Mouse (Mus musculus) lung, adult 2 months (tissue): Measurements from ENCODE around the gene Khk. TPM values are rescaled to one million over a fixed set of nuclear protein-coding genes. Genes with fewer than 3 reads are reported as not detected.
A peak's percentile ranks its signal among the peaks of the same experiment; 100 is the strongest.
"Not testable (repeated sequence)": the region's sequence is repeated elsewhere in the genome, so short reads cannot be mapped to it uniquely, and the experiment has no call there.

Experiments used
- DNase-seq: peaks from one replicate; pipeline ENCODE4 v3.0.0; 2022
- H3K4me1 ChIP-seq: fragments of 200-500 bp; 2 replicates; pipeline ENCODE4 v1.6.1; 2011; ENCODE audit warnings: low read length; ENCODE audit not compliant: control insufficient read depth, insufficient read depth
- H3K4me3 ChIP-seq: fragments of 200-500 bp; replicated peaks from 2 replicates; pipeline ENCODE3; 2011; ENCODE audit warnings: low read depth, mild to moderate bottlenecking, control low read depth, low read length; ENCODE audit errors: extremely low read depth
- CTCF ChIP-seq: fragments of 200-500 bp; IDR thresholded peaks from 2 replicates; pipeline ENCODE4 v1.5.1; 2011; ENCODE audit warnings: mild to moderate bottlenecking, low read length, control low read depth; ENCODE audit not compliant: insufficient read depth
- POLR2A ChIP-seq: fragments of 200-500 bp; IDR thresholded peaks from 2 replicates; pipeline ENCODE4 v1.6.1; 2011; ENCODE audit warnings: low read depth, mild to moderate bottlenecking, control low read depth, low read length, borderline replicate concordance; ENCODE audit errors: extremely low read depth
- WGBS: fragments of 180-500 bp; shearing (Covaris S2); methylation state at CpG from one replicate; pipeline ENCODE4 v1.1.7; 2018; 5-methylcytosine and 5-hydroxymethylcytosine counted together
- polyA plus RNA-seq: library from polyadenylated mRNA; depleted of rRNA; stranded (reverse); fragments of >200 nt; gene quantifications from 2 replicates; pipeline ENCODE4 v1.2.3, GENCODE M21; 2012; rRNA removed

Gene Khk
- polyA plus RNA-seq, result 39.0 and 46.6 TPM in 2 replicates

DNA sequence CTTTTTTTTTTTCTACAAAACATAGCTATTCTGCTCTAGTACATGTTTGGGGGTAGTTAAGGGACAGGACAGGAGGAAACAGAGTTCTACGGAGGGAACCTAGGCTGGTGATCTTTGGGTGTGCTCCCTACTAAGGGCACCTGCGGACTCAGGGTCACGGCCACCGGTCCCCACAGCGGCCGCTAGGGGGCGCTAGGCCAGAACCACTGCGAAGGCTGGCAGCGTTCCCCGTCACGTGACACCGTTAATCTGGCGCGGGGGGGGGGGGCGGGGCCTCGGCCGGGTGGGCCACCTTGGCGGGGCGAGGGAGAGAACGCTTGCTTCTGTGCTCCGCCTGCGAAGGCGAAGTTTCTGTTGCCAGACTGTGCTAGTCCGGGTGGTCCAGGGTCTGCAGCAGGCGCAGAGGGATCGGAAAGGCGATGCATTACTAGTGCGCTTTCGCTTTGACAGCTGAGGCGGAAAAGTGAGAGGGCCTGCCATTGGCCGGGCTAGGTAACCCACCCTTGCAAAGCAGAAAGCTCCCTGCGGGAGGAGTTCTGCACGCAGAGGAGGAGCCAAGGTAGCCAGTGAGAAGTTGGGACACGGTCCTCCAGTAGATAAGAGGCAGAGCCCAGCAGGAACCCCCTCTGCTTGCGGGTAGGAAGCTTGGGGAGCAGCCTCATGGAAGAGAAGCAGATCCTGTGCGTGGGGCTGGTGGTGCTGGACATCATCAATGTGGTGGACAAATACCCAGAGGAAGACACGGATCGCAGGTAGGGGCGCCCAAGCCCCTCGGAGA, at the start of gene Khk:
Gene Khk (plus strand): TSS at position 176 of the 778 bp plus-strand sequence.
- peak; percentile 64 for TF ChIP-seq CTCF
- peak; percentile 73; the same call in 1 of the 2 replicates for TF ChIP-seq POLR2A

DNA sequence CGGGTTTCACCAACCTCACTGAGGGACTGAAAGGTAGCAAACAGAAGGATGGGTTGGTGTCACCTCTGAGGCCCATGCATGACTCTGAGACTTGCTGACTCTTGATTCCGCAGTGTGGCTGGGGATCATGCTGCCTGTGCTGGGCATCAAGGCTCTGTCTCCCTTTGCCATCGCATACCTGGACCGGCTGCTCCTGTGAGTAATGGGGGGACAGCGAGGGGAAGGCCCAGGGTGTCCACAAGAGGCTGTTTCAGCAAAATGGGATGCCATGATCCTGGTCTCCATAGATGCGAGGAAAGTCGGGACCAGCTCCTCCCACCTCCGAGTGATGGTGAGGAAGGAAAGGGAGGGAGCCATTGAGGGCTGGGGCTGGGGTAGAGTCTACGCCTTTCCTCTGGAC, 48.7 kb upstream of the Khk start:
- TF ChIP-seq POLR2A, result no peak
- no peak for TF ChIP-seq CTCF
- peaks cover 7% of the 10 kb centered on the region for H3K4me1 ChIP-seq
- 90% methylated on average over 9 of the region's 9 CpGs for WGBS
- H3K4me3 ChIP-seq, result no peak overlapping the region
- DNase-seq, result no peak

More for the DNA sequence above, at the start of gene Khk:
- 1% methylated on average over 40 of the region's 40 CpGs for WGBS
- peak; percentile 90 for DNase-seq
- Histone ChIP-seq H3K4me1 (peaks cover 8% of the 10 kb centered on the region), H3K4me3 (peak within 1 kb of the TSS; percentile 91)

DNA sequence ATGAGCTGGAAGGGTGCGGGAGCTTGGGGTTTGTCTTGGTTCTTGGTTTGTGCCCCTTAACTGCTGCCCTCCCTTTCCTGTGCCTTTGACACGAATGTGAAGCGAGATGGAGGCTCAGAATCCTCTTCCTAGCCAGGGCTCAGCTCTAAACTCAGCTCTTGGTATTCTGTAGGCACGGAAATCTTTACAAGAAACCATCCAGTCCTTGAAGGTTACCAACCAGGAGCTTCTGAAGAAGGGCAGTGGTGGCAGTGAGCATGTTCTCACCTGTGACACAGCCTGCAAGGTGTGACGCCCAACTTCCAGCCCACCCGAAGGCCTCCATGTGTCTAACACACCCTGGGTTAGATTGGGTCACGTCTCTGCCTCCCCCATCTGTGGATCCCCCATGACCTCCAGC, 46.9 kb upstream of the Khk start:
- H3K4me1 ChIP-seq, result peaks cover 4% of the 10 kb centered on the region
- WGBS, result 88% methylated on average over 7 of the region's 7 CpGs
- TF ChIP-seq CTCF, result no peak
- TF ChIP-seq POLR2A, result no peak
- no peak for DNase-seq
- no peak overlapping the region for H3K4me3 ChIP-seq

DNA sequence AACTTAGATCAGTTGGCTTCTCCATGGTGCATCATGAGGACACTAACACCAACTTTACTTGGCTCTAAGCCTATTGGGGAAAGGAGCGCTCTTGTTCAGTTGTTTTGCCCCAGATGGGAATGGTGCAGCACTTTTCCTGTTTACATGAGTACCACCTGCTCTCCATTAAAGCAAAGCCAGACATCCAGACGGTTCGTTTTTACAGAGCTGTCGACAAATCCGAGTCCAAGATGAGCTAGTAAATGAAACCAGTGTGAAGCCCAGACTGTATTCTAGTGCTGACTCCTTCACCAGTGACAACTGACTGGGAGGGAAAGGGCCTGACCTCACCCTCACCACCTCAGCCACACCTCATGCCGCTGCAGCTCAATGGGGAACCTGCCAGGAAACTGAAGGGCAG, 42.6 kb upstream of the Khk start:
- no peak for DNase-seq
- no peak overlapping the region for H3K4me3 ChIP-seq
- TF ChIP-seq POLR2A (no peak), CTCF (no peak)
- no peaks in the 10 kb centered on the region for H3K4me1 ChIP-seq
- WGBS, result 34% methylated on average over 6 of the region's 6 CpGs

DNA sequence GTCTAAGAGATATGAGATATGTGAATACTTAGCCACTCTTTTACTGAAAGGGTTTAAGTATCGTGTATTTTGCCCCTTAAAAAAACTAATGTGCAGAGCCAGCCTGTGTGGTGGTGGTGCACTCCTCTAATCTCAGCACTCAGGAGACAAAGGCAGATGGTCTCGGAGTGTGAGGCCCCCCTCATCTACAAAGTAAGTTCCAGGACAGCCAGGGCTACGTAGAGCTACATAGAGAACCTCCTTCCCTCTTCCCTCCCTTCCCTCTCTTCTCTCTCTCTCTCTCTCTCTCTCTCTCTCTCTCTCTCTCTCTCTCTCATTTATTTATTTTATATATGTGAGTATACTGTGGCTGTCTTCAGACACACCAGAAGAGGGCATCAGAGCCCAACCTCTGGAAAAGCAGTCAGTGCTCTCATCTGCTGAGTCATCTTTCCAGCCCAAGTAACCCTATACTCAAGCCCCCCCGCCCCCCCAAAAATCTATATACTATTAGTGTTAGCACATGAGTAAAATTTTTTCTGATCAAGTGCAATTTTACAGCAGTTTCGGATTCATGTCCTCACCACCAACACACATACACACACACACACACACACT, 41.8 kb upstream of the Khk start:
- 73% methylated on average over 5 of the region's 5 CpGs for WGBS
- DNase-seq, result no peak
- no peaks in the 10 kb centered on the region for H3K4me1 ChIP-seq
- no peak for TF ChIP-seq POLR2A
- TF ChIP-seq CTCF, result no peak
- H3K4me3 ChIP-seq, result no peak overlapping the region

DNA sequence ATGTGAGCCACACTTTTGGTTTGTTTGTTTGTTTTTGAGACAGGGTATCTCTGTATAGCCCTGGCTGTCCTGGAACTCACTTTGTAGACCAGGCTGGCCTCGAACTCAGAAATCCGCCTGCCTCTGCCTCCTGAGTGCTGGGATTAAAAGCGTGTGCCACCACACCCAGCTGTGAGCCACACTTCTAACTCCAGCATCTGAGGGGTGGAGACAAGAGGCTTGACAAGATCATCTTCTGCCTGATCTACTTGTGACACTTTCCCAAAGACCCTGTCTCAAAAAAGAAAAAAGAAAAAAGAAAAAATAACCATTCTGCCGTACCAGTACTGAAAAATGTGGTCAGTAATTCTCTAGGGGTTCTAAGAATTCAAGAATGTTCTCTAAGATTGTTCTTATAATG, 39.4 kb upstream of the Khk start:
- H3K4me3 ChIP-seq, DNase-seq, H3K4me1 ChIP-seq: not testable (repeated sequence)
- WGBS, result 82% methylated on average over 4 of the region's 4 CpGs

DNA sequence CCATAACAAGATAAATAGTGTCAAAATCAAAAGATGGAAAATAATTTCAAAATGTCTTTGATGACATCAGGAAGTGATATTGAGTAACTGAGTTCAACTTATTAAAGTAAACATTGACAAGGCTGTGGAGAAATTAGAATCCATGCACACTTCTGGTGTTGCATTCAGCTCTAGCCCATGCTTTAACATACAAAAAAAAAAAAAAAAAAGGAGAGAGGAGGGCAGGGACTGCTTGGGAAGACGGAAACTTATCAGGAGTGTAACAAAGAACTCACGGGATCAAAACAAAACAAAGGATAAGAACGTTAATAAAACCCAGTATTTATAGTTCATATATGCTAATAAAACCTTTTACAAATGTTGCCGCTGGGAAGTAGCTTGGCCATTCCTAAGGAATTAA, 35.0 kb upstream of the Khk start:
- DNase-seq, result no peak
- TF ChIP-seq CTCF (no peak), POLR2A (no peak)
- Histone ChIP-seq H3K4me3 (no peak overlapping the region), H3K4me1 (0 out of 2 replicates have a peak, but pooled peaks cover 2% of the 10 kb centered on the region)
- WGBS, result 21% methylated on average over 4 of the region's 4 CpGs

DNA sequence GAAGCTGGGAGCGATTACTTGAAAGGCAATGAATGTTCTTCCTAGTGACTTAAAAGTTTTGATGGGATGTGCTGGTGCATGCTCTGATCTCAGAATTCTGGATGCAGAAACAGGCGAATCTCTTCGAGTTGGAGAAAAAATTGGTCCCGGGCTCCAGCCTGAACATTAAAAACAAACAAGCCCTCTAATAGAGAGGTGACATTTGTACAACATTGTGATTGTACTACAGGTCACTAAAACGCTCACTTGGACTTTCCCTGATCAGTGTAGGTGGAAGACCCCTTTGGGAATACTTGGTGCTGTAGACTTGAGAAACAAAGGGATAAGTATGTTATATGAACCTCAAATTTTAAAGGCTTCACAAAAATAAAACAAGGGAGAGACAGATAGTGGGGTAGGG, 34.5 kb upstream of the Khk start:
- Histone ChIP-seq H3K4me1 (0 out of 2 replicates have a peak, but pooled peaks cover 2% of the 10 kb centered on the region), H3K4me3 (peak overlapping the region; percentile 10)
- 20% methylated on average over 5 of the region's 5 CpGs for WGBS
- TF ChIP-seq CTCF (no peak), POLR2A (no peak)
- DNase-seq, result no peak

DNA sequence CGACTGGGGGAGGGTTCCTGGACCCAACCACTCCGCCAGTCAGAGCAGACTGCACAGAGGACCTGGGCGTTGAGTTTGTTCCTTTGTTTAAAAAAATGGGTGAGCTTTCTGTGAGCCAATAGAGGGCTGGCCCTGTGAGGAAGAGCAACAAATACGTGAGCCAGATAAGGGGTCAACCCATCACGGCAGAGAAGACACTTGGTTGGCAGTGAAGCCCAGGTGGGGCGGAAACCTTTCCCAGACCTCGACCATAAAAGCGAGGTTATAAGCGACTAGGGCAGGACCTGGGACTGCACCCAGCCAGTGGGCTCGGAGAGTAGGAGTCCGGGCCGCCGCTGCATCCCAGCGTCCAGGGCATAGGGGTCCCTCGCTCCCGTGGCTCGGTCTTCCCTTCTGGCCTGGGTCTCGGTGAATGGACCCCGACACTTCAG, 33.9 kb upstream of the Khk start:
- WGBS, result under 1% methylated on average over 19 of the region's 19 CpGs
- DNase-seq, result peak; percentile 67
- no peak for TF ChIP-seq CTCF
- peak; percentile 15; the same call in 1 of the 2 replicates for TF ChIP-seq POLR2A
- H3K4me3 ChIP-seq, result peak overlapping the region; percentile 87
- H3K4me1 ChIP-seq, result 0 out of 2 replicates have a peak, but pooled peaks cover 2% of the 10 kb centered on the region
